Mouse (Mus musculus): ENCODE results near the gene Rrp12.

Gene Rrp12

GRCm38 (mm10) chr19:41829381-41830105 lies 66.4 kb downstream of the Rrp12 start, which contains the start of gene Frat1:
Frat1 (plus strand) TSS chr19:41829970.
- DNase-seq, result peak; percentile 94 to 96

GRCm38 (mm10) chr19:41828941-41829340 lies 67.0 kb downstream of the Rrp12 start:
- no peak for DNase-seq

DNA sequence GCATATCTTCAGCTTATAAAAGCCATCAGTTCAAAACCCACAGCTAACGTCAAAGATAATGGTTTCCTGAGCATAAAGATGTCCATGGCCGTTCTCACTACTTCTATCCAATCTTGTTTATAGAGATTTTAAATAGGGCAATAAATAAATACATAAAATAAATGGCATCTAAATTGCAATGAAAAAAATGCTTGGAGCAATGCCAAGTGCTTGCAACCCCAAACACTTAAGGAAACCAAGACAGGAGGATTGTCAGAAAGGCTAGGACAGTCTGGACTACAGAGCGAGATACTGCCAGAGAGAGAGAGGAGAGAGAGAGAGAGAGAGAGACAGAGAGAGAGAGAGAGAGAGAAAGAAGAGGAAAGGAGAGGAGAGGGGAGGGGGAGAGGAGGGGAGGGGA lies 69.4 kb downstream of the Rrp12 start:
- DNase-seq, result no peak

DNA sequence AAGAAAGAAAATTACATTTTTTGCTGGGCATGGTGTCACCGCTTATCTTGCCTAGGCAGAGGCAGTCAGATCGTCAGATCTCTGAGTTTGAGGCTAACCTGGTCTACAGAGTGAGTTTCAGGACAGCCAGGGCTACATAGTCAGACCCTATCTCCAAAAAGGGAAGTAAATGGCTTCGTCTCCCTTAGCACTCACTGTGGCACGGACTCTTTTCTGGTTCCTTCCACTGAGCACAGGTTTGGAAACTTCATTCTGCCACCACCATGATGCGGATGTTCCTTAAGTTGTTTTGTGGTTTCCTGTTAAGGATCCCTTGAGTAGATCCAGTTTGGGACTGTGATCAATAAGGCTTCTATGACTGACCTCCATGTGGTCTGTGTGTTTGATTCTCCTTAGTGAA lies 71.0 kb downstream of the Rrp12 start:
- no peak for DNase-seq

GRCm38 (mm10) chr19:41822589-41822988 lies 73.4 kb downstream of the Rrp12 start:
- no peak for DNase-seq

DNA sequence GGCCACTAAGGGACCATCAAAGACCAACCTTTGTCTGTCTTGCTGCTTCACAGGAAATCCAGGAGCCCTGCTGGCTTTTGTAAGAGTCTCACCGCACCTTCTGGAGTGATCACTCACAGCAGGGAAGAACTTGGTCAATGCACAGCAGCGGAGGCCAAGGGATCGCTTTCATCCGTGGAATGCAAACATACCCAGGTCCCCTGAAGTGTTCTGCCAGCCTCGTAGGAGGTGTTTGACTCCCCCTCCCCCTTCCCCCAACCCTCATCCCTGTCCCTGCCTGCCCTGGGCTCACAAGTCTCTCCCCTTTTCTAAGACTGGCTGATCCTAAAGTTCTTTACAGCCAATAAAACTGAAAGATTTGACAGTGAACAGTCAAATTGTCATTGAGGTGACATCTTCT lies 74.5 kb downstream of the Rrp12 start:
- DNase-seq, result no peak

DNA sequence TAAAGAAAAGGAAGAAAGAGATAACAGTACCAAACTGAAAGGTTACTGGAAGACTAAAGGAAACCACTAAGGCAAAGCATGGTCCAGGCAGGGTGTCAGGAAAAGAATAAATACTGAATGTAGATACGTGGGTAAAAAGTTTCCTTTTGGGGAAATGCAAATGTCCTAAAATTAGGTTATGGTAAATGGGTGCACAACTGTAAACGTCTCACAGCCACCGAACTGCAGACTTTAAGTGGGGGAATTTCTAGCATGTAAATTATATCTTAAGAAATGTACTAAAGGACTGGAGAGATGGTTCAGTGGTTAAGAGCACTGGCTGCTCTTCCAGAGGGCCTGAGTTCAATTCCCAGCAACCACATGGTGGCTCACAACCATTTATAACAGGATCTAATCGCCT lies 77.2 kb downstream of the Rrp12 start:
- no peak for DNase-seq

DNA sequence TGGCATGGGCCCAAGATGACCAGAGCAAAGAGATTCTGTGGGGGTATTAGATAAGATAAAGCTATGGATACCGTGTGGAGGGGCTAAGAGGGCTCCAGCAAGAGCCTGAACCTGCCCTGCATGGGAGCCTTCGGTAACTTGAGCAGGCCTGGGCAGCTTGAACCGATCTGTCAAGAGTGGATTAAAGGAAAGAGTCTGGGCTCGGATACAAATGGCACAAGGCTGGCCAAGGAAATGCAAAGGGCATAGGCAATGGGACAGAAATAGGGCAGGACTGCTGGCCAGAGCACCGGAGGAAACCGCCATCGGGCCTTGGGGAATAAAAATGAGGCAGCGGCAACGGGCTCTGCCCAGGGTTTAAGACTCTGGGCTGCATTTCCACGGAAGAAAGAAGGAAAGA lies 78.6 kb downstream of the Rrp12 start:
- DNase-seq, result peak; percentile 31 to 34

- DNase-seq, result no peak
Measured at GRCm38 (mm10) chr19:41816915-41817314, 79.1 kb downstream of the Rrp12 start.

GRCm38 (mm10) chr19:41816410-41816809 lies 79.6 kb downstream of the Rrp12 start:
- DNase-seq, result no peak

GRCm38 (mm10) chr19:41813374-41813773 lies 82.6 kb downstream of the Rrp12 start:
- no peak for DNase-seq

All from cerebellum, postnatal 10 days (tissue).